Mouse (Mus musculus) liver (tissue): ENCODE results near the gene Hdac10.

Source experiments
- DNase-seq: peaks from one replicate; pipeline ENCODE4 v3.0.0-alpha.2; 2020; ENCODE audit warnings: mixed read lengths

The Hdac10 gene

DNA sequence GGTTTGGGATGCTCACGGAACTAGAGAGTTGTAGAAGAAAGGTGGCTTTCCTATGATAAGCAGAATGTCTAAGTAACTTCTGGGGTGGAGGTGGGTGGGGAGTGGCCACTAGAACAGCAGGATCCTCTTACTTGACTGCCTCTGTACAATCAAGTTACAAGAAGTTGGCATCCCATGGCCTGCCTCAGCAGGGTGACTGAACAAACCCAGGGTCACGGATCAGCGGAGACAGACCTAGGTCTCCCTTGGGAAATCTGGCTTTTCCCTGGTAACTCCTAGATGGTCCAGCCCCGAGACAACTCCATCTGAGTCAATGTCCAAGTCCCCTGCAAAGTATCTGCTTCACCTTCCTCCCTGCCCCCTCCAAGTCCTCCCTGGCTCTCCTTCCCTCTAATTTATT, 19.4 kb upstream of the Hdac10 start:
- no peak for DNase-seq

DNA sequence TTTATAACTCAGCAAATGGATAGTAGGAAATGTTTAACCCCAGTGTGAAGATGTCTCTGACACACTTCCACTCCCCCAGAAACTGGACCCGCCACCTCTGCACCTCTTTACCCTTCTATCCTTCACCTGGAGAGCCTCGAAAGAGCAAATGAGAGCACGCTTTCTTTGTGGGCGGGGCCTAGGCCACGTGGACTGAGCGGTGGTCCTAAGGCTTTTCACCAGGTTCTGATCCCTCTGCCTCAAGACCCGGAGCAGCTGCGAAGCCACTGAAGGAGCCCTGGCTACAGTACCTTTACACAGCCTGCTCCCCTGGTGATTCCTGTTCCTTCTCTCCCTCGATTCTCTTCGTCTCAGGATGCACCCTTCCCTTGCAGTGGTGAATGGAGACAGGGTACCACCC, 19.0 kb upstream of the Hdac10 start:
- DNase-seq: no peak

DNA sequence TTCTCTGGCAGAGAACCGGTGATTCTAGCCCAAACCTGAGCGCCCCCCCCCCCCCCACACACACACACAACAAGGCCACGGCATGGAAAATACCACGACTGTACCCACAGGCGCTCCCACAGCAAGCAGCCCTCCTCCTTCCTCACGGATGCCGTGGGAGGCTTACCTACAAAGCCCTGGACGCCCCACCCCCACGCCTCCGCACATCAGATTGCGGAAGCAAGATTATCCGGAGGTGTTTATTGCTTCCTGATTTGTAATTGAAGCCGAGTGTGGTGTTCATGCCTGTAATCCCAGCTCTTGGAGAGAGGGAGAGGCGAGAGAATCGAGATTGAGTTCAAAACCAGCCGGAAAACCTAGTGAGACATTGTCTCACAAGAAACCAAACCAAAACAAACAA, 18.5 kb upstream of the Hdac10 start:
- no peak for DNase-seq

DNA sequence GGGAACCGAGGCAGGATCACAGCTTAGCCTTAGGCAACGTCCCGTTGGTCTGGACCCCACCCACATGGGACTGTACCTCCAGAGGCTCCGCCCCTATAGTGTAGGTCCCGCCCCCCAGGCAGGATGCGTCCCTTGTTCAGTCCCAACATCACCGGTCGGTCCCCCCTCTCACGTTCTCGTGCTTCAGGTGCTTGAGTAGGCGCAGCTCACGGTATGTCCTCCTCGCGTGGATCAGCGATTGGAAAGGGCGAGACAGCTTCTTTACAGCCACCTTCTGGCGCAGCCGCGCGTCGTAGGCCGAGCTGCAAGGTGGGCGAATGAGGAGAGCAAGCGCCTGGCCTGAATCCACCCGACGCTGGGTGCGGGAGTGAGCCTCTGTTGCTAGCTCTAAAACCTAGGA, 18.0 kb upstream of the Hdac10 start:
- DNase-seq: peak; percentile 56

DNA sequence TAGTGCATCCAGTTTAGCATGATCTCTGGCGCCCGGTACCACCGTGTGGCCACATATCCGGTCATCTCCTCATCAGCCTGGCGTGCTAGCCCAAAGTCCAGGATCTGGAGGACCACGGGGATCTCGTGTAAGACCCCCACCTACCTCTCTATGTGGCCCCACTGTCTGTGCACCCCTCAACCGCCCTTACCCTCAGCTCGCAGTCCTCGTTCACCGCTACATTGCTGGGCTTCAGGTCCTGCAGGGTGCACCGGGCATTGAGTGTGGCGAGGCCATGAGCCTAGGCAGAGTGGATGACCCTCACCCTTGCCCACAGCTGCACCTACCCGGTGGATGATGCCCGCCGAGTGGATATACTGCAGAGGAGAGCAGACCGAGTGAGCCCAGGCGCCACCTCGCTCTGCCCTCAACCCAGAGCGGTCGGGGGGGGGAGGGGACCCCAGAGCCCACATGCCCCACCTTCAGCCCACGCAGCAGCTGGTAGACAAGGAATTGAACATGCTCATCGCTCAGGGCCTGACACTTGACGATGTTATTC, 17.4 kb upstream of the Hdac10 start:
- no peak for DNase-seq

DNA sequence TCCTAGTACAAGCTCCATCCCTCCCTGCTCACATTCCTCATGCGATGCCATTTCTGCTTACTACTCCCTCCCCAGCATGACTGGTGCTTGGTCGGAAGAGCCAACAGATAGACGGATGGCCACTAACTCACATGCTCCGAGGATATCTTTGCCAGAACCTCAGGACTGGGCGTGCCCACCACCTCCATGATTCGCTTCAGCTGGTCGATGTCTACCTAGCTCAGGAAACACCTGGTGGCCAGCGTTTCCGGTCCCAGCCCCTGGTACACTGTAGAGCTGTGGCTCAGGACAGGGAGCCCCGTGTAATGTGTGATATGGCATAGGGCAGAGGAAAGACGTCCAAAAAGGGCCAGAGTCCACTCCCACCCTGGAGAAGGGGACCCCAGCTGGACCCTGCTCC, 16.5 kb upstream of the Hdac10 start:
- DNase-seq: no peak

DNA sequence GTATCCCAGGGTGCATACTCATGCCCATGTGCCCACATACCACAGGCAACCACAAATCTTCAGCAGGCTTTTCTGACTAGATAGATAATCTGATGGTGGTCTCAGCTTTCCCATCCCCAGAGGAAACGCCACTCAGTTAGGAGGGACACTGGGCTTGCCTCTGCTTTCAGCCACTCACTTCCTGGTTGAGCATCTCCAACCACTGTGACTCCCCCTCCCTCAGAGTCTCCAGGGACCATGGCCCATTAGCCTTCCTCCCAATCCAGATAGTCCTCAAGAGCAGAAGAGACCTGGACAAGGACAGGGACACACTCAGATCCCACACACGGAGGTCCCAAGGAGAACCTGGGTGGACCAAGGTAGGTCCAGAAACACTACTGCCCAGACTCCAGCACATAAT, 14.6 kb upstream of the Hdac10 start:
- DNase-seq: no peak

DNA sequence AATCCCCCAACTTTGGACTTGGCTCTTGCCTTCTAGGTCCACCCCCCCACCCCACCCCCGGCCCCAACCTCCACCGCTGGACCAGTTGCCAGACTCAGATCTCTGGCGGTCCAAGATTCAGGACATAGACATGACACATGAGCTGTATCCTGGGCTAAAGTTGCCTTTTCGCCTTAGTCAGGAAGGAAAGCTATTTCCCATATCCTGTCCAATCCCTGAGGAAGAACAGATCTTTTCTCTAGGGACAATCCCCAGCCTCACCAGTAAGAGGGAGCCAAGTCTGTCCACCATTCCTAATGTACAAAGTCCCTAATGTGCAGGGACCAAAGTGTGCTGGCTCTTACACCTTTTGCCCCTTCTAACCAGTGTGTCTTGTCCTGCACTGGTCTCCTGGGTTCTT, 13.4 kb upstream of the Hdac10 start:
- no peak for DNase-seq

DNA sequence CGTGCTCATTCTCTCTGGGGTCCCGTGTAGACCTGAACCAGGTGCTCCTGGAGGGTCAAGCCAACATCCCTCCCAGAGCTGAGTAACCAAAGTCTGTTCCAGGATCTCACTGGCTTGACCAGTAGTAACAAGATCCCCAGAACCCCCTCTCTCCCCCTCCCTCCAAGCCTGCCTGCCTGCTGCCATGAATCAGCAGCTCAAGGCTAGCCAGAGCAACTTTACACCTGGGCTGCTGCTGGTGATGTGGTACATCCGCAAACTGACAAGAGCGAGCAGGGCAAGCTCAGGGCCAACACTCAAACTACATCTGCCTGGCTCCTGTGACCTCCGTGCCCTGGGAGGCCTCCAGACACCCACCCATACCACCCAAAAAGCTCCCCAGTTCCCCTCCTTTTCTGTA, 12.9 kb upstream of the Hdac10 start:
- DNase-seq: no peak

DNA sequence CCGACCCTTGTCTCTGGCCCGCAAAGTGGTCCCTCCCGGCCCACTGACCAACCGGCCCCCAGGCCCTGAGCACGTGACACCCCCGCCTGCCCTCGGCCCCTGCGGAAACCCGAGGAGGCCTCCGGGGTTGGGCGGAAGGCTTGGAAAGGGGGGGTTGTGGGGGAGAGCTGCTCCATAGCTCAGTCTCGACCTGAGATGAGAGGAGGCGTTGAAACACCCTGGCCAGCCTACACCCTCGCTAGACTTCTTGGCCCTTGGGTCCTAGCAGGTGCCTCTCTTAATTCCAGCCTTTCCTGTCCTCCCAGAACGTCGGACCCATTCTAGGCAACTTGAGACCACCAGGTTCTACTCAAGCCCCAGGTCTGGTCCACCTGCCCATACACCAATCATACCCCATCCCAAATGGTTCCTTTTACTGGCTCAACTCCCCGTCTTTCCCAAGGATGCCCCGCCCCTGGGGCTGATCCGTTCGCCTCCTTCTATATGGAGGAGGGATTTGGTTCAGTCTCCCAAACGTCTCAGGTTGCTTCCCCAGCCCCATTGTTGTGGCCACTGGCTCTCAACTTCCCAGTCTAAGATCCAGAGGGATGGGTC, 12.3 kb upstream of the Hdac10 start, which contains the start of gene Mapk12:
Mapk12 (minus strand) TSS at position 45 of the 594 bp plus-strand sequence.
- DNase-seq: peak; percentile 30

DNA sequence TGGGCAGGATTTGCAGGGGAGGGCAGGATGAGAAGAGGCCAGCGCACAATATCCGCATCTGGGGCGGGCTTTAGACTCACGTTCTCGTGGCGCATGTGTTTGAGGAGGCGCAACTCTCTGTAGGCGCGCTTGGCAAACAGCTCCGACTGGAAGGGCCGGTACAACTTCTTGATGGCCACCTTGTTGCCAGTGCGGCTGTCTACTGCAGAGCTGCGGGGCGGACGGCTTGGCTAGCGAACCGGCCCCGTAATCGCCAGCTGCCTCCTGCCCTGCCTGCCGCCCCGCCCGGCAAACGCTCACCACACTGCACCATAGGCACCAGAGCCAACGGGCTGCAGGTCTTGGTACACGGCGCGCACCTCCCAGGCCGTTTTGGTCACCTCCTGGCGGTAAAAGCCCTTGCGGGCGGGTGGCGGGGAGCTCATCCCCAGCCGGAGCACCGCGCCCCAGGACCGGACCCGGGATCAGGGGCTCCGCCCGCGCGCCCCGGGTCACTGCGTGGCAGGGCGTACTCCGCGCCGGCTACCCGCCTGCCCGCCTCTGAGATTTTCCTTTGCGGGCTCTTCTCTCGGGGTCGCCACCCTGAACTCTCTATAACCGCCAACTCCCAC, 11.7 kb upstream of the Hdac10 start:
- no peak for DNase-seq

DNA sequence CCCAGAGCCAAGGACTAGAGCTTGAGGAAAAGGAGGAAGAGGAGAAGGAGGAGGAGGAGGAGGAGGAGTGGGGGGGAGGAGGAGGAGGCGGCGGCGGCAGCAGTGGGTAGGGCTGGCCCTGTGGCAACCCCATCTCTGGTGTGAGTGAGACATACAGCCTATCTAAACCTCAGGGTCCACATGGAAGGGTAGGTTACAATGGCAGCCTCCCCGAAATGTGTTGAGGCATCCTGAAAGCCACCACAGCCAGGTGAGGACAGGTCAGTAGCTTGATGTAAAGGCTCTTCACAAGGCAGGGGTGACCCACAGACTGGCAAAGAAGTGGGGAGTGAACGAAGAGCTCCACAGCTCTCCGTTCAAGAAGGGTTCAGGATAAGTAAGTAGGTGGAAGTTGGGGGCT, 10.0 kb upstream of the Hdac10 start:
- DNase-seq: no peak

DNA sequence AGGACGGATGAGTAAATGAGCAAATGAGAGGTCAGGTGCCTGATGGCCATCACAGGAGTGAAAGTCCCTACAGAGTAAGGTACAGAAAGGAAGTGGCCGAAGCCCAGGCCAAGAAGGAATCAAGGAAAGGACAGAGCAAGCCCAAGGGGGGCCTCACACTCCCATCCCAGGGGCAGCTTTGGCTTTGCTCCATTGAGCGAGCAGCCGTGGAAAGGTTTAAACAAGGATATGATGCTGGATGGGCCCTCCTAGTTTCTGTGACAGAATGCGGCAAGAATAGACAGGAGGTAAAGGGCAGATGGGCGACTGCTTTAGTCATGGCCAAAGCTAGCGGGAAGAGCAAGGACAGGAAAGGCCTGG, 9.5 kb upstream of the Hdac10 start:
- DNase-seq: no peak

DNA sequence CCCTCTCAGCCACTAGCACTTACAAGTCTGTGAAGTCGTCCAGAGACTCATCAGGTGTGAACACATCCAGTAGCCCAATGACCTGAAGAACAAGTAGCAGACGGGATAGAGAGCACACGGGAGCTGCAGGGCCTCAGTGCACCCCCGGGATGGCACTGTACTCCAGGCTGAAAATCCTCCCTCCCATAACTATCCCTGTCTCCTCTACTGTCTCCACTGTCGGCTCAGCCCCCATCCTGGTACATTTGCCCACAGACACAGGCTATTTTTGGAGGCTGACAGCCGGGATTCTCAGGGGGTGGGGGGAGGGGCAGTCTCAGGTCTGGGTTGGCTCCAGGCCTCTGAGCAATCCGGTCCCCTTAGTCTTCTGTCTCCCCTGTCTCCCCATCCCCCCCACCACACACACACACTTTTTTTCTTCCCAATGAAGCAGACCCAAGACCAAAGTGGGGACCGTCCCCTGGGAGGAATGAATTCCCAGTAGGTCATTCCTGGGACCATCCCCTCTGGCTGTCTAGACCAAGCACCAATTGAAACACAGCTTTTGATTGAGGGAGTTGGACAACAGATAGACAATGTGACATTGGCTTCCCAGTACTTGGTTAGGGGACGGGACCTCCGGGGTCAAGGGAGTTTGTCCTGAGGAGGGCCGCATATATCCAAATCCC, 9.0 kb upstream of the Hdac10 start:
- DNase-seq: no peak

DNA sequence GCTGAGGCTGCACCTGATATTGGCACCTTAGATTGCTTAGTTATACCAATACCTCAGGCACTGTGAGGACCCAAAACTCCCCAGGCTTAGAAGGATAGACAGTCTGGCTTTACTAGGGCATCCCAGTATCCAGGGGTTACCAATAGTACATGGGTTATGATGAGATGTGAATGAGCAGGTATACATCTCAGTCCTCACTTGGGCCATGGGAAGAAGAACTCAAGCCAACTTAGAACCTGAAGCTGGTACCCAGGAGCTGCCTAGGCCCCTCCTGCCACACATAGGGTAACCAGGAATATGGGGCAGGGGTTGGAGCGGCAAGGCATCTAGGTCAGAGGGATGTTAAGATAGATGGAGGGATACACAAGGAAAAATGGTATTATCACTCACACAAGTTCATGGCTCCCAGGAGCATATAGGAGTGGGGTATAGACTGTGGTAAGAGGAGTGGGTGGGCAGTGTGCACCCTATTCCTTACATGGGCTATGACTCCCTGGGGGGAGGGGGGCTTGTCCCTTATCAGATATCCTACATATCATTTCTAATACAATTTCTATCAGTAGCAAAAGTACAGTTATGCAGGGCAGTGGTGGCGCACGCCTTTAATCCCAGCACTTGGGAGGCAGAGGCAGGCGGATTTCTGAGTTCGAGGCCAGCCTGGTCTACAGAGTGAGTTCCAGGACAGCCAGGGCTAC, 8.1 kb upstream of the Hdac10 start:
- no peak for DNase-seq

DNA sequence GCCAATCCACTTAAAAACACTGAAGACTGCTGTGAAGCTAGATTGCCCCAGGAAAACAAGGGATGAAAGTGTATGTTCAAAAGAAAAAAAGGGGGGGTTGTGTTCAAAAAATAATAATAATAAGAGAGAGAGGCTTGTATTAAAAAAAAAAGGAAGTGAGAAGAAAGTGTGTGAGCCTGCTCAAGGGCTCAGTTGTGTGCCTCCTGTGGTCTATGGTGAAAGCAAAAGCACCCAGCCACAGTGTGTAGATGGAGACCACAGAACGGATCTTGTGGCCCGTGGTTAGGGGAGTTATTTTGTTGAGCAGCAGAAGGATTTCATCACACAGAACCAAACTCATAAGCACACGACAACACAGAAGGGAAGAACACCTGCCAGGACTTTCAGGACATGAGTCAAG, 2.8 kb upstream of the Hdac10 start:
- peak; percentile 31 for DNase-seq

DNA sequence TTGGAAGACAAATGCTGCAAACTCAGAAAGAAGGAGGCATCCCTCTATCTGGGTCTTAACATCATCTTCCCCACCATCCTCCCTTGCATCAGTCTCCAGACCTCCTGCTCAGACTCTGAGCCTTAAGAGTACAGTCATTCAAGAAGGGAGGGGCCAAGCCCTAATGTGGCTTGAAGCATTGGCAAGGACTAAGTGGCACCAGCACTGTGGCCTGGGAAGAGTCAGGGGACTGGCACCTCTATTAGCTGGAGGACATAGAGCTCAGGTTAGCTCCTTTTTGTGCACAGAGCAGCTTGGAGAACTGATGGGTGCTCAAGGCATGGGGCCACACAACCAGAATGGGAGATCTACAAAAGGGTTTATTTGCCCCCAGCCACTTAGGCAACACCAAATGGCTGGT, 1.7 kb upstream of the Hdac10 start:
- DNase-seq: no peak

DNA sequence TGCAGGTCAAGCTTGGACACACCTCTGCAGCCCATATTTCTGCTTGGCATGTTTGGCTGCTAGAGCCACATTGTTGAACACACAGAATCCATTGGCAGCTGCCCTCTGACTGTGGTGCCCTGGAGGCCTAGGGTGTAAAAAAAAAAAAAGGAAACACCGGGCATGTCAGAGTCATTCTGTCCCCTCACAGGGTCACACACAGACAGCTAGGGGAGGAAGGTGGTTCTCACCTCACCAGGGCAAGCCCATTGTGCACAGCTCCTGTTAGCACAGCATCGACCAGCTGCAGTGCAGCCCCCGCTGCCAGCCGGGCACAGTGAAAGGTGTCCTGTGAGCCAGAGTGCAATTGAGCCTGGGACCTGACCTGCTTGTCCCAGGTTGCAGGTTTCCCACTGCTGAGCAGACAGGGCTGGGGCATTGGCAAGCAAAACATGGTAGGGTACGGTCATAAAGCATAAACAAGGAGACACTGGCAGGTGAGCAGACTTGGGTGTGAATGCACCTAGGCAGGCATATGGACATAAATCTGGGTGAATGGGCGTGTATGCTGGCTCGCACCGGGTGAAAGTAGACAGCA, 1.0 kb downstream of the Hdac10 start:
- DNase-seq: no peak

DNA sequence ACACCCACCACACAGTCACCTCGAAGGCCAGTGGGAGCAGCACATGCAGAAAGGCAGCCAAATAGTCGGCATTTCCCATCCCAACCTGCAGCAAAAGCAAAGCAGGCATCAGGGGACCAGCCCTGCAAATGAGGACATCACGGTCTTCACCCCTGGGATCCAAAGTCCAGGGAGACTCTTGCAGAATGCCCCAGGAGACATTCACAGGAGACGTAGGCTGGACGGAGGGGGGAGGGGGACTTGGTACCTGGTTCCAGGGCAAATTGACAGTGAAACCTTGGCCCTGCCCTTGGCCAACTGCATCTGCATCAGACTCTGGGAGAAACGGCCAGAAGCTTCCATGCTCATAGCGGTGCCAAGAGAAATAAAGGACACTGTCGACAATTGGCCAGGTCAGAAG, 1.9 kb downstream of the Hdac10 start:
- DNase-seq: no peak

DNA sequence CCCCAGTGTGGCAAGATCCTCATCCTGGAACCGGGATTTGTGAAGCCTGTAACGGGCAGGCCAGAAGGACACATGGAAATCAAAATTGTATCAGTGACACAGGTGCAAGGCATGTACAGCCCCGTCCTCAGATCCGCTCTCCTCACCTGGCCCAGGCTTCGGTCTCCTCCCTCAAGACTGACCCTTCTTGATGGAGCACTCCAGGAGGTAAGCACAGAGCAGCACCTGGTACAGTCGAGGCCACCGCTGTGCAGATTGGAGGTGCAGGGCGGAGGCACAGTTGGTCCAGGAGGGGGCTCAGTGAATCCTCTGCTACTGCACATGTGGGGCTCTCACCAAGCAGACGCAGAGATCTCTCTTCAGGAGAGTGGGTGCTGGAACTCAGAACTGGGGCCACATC, 3.1 kb downstream of the Hdac10 start:
- DNase-seq: no peak

DNA sequence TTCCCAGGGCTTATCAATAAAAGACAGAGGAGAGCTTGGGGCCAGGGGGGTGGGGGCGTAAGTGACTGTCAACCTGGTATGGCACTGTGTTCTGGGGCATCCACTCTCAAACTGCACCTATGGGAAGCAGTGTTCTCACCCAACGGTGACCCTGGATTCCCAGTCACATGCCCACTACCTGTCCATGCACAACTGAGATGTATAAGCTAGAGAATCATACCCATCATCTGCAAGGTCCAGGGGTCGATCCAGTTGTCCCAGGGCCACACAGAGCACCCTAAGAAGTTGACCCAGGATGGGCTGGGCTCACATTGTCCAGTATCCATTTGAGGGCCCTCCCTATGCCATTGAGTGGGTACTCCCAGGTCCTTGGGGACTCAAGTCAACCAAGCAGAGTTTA, 4.2 kb downstream of the Hdac10 start:
- no peak for DNase-seq

DNA sequence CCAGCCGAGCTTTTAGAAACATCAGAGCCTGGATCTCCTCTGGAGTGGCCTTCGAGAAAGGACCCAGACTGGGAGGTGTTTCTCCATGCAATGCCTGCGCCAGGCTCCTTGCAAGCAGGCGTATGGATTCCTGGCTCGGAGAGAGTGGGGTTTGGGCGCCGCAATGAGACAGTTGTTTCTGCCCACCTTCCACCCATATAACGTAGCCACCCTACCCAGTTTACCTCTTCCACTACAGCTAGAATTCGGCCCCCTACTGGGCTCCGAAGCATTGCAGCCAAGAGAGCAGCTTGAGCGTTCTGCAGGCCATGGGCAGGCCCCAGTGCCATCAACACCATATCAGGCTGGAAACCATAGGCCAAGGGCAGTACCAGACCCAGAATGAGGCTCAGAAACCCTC, 4.9 kb downstream of the Hdac10 start:
- peak; percentile 41 for DNase-seq

DNA sequence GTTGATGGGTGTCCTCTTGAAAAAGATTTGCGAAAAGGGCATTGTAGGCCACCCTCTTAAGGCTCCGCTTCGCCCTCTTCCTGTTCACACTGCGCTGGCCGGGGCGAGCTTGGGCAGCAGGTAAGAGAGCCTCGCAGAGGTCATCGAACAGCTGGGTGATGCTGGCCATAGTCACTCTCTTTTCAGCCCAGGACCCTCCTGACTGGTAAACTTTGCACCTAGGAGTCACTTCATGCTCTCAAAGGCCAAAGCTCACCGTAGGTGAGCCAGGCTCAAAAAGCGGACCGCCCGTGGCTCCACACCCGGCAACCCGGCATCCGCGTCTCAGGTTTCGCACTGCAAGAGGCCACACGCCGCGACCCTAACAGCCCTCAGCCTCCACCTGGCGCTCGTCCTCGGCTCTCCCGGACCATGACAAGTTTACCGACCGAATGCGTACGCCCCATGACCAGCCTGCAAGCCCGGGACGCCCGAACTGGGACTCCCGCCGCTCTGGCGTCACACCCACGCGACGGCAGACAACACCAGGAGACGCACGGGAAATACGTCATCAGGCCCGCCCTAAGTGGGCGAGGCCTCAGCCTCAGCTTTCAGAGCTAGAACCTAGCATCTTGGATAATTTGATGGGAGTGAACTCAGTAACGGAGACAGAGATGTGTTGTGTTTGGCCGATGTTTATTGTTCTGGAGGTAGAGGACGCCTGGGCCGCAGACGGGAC, 5.7 kb downstream of the Hdac10 start, which contains the start of gene Tubgcp6:
Tubgcp6 (minus strand) TSS at position 464 of the 718 bp plus-strand sequence.
- DNase-seq: peak; percentile 93
